Mouse (Mus musculus) ES-E14 (cell line): ENCODE measurements around the gene Slc6a5. TPM values are rescaled to one million over a fixed set of nuclear protein-coding genes. Genes with fewer than 3 reads are reported as not detected.
A peak's percentile ranks its signal among the peaks of the same experiment; 100 is the strongest.

Source experiments
- DNase-seq: peaks from one replicate; pipeline ENCODE4 v3.0.0-alpha.2; 2013; ENCODE audit warnings: low read depth, low spot score
- H3K27ac ChIP-seq: 2 replicates; pipeline ENCODE4 v1.5.1; 2012; ENCODE audit warnings: low read depth, mild to moderate bottlenecking, low read length, moderate library complexity, mixed read lengths; ENCODE audit not compliant: poor library complexity, insufficient read depth, severe bottlenecking
- H3K36me3 ChIP-seq: 2 replicates; pipeline ENCODE4 v1.6.1; 2012; ENCODE audit warnings: mild to moderate bottlenecking, low read length, moderate library complexity, mixed read lengths; ENCODE audit not compliant: control insufficient read depth, poor library complexity, insufficient read depth, severe bottlenecking
- H3K4me1 ChIP-seq, 2 experiments: fragments of 150-350 bp in 1 of 2; sonication (generic) in 1 of 2; 2 replicates each; pipeline ENCODE4 v1.6.1; 2012; ENCODE audit warnings: low read length in 2 of 2, mild to moderate bottlenecking in 1 of 2, mixed read lengths in 1 of 2; ENCODE audit not compliant: control insufficient read depth in 2 of 2, insufficient read depth in 2 of 2, poor library complexity in 1 of 2
- H3K4me3 ChIP-seq, 2 experiments: fragments of 150-350 bp in 1 of 2; sonication (generic) in 1 of 2; 2 replicates each; pipeline ENCODE4 v1.5.1; 2012; ENCODE audit warnings: low read length in 2 of 2, low read depth in 1 of 2, mild to moderate bottlenecking in 1 of 2, mixed read lengths in 1 of 2; ENCODE audit not compliant: insufficient read depth in 1 of 2, poor library complexity in 1 of 2, severe bottlenecking in 1 of 2
- H3K9ac ChIP-seq: 2 replicates; pipeline ENCODE4 v1.6.1; 2012; ENCODE audit warnings: low read depth, mild to moderate bottlenecking, low read length, mixed read lengths; ENCODE audit not compliant: poor library complexity, insufficient read depth, severe bottlenecking
- H3K9me3 ChIP-seq: fragments of 150-350 bp; sonication (generic); 2 replicates; pipeline ENCODE4 v1.6.1; 2012; ENCODE audit warnings: low read depth, mild to moderate bottlenecking, low read length; ENCODE audit not compliant: control insufficient read depth, insufficient read depth
- CHD2 ChIP-seq: IDR thresholded peaks from 2 replicates; pipeline ENCODE4 v1.6.1; 2014; ENCODE audit warnings: mild to moderate bottlenecking, low read depth, low read length, inconsistent platforms
- HCFC1 ChIP-seq: IDR thresholded peaks from 2 replicates; pipeline ENCODE4 v1.6.1; 2012; ENCODE audit warnings: low read length, inconsistent platforms, borderline replicate concordance; ENCODE audit not compliant: insufficient read depth
- MAFK ChIP-seq: IDR thresholded peaks from 2 replicates; pipeline ENCODE4 v1.6.1; 2014; ENCODE audit warnings: mild to moderate bottlenecking, low read depth, low read length, inconsistent platforms; ENCODE audit not compliant: insufficient read depth
- ZC3H11A ChIP-seq: IDR thresholded peaks from 2 replicates; pipeline ENCODE4 v1.6.1; 2012; ENCODE audit warnings: low read depth, mild to moderate bottlenecking, inconsistent platforms, low read length, borderline replicate concordance
- ZNF384 ChIP-seq: IDR thresholded peaks from 2 replicates; pipeline ENCODE4 v1.6.1; 2012; ENCODE audit warnings: low read depth, low read length, inconsistent platforms
- in situ Hi-C, 2 experiments: fragments of 600-800 bp; cut with MboI; formaldehyde crosslinking; loops; one replicate each; pipeline ENCODE4 v1.15.1; 2025; ENCODE audit warnings: low sequenced_read_pairs in 2 of 2, inconsistent platforms in 1 of 2; ENCODE audit not compliant: unreplicated experiment in 2 of 2
- total RNA-seq: library from RNA; depleted of rRNA; stranded (reverse); fragments of 300-350 nt; gene quantifications from 2 replicates; pipeline ENCODE4 v1.2.3, GENCODE M21; 2012

Gene Slc6a5
- total RNA-seq, 1 experiment, result 0.36 TPM

- in situ Hi-C loops, result no loop called here
- DNase-seq, result no peak
These were observed 43.7 kb downstream of the Slc6a5 start for GRCm38 (mm10) chr7:49953546-49954181.

GRCm38 (mm10) chr7:49954834-49955233, 44.9 kb downstream of the Slc6a5 start:
- TF ChIP-seq MAFK, result no peak
- no peak for TF ChIP-seq HCFC1
- no peak for TF ChIP-seq CHD2
- no peak for TF ChIP-seq ZNF384
- TF ChIP-seq ZC3H11A, result no peak
- H3K4me3 ChIP-seq, result no peak overlapping the region
- no peak for DNase-seq
- H3K4me1 ChIP-seq, result 0 out of 4 replicates have a peak, but pooled peaks cover 0 to 2% of the 10 kb centered on the region in 2 experiments
- in situ Hi-C loops, result no loop called here
- H3K9ac ChIP-seq, result no peak overlapping the region
- no peaks in the 10 kb centered on the region for H3K36me3 ChIP-seq
- no peak overlapping the region for H3K27ac ChIP-seq
- H3K9me3 ChIP-seq, result no peaks in the 10 kb centered on the region

More at GRCm38 (mm10) chr7:49953546-49954181, 43.7 kb downstream of the Slc6a5 start:
- H3K9me3 ChIP-seq, result no peaks in the 10 kb centered on the region
- H3K36me3 ChIP-seq, result no peaks in the 10 kb centered on the region
- no peak overlapping the region for H3K9ac ChIP-seq
- TF ChIP-seq MAFK, result 0 out of 2 replicates have a peak, but pooled peaks have one; percentile 19
- peak; percentile 56; the same call in 1 of the 2 replicates for TF ChIP-seq ZC3H11A
- no peak for TF ChIP-seq HCFC1
- no peak overlapping the region for H3K4me3 ChIP-seq
- no peak overlapping the region for H3K27ac ChIP-seq
- H3K4me1 ChIP-seq, result 0 out of 4 replicates have a peak, but pooled peaks cover 0 to 2% of the 10 kb centered on the region in 2 experiments

GRCm38 (mm10) chr7:49957142-49957541, 47.2 kb downstream of the Slc6a5 start:
- no peak overlapping the region for H3K9ac ChIP-seq
- no peak overlapping the region for H3K27ac ChIP-seq
- TF ChIP-seq ZC3H11A (no peak), ZNF384 (no peak), MAFK (no peak), HCFC1 (no peak), CHD2 (no peak)
- no peaks in the 10 kb centered on the region for H3K9me3 ChIP-seq
- in situ Hi-C loops, result no loop called here
- H3K36me3 ChIP-seq, result no peaks in the 10 kb centered on the region
- H3K4me3 ChIP-seq, result no peak overlapping the region
- 0 out of 4 replicates have a peak, but pooled peaks cover 0 to 2% of the 10 kb centered on the region in 2 experiments for H3K4me1 ChIP-seq
- DNase-seq, result no peak

GRCm38 (mm10) chr7:49963764-49964163, 53.8 kb downstream of the Slc6a5 start:
- no peaks in the 10 kb centered on the region for H3K36me3 ChIP-seq
- in situ Hi-C loops, result no loop called here
- H3K27ac ChIP-seq, result no peak overlapping the region
- no peak for DNase-seq
- no peak for TF ChIP-seq MAFK
- TF ChIP-seq ZC3H11A, result no peak
- TF ChIP-seq HCFC1, result no peak
- TF ChIP-seq CHD2, result no peak
- no peak for TF ChIP-seq ZNF384
- no peak overlapping the region for H3K4me3 ChIP-seq
- H3K4me1 ChIP-seq, result no peaks in the 10 kb centered on the region
- no peaks in the 10 kb centered on the region for H3K9me3 ChIP-seq
- no peak overlapping the region for H3K9ac ChIP-seq
